Mouse (Mus musculus) cerebellum, adult 2 months (tissue): ENCODE results near the gene Ispd. TPM values are rescaled to one million over a fixed set of nuclear protein-coding genes. Genes with fewer than 3 reads are reported as not detected.

Experiments used
- DNase-seq, 2 experiments: peaks; one replicate each; pipeline ENCODE4 v3.0.0; 2021
- H3K27ac ChIP-seq: fragments of 200-500 bp; 2 replicates; pipeline ENCODE4 v1.5.1; 2012; ENCODE audit warnings: low read length, control low read depth, inconsistent platforms; ENCODE audit not compliant: insufficient read depth
- H3K27me3 ChIP-seq: fragments of 200-500 bp; 2 replicates; pipeline ENCODE4 v1.6.1; 2012; ENCODE audit warnings: inconsistent platforms, mild to moderate bottlenecking, low read length, moderate library complexity; ENCODE audit not compliant: control insufficient read depth, insufficient read depth
- H3K4me1 ChIP-seq: fragments of 200-500 bp; 2 replicates; pipeline ENCODE4 v1.6.1; 2011; ENCODE audit warnings: low read length; ENCODE audit not compliant: control insufficient read depth, insufficient read depth
- H3K4me3 ChIP-seq: fragments of 200-500 bp; replicated peaks from 2 replicates; pipeline ENCODE3; 2011; ENCODE audit warnings: mild to moderate bottlenecking, low read depth, low read length, control low read depth; ENCODE audit not compliant: insufficient read depth
- CTCF ChIP-seq: fragments of 200-500 bp; IDR thresholded peaks from 2 replicates; pipeline ENCODE4 v1.5.1; 2011; ENCODE audit warnings: low read depth, mild to moderate bottlenecking, control low read depth, low read length, moderate library complexity, borderline replicate concordance; ENCODE audit not compliant: insufficient read depth
- POLR2A ChIP-seq: fragments of 200-500 bp; IDR thresholded peaks from 2 replicates; pipeline ENCODE4 v1.6.1; 2011; ENCODE audit warnings: low read length, control low read depth, borderline replicate concordance; ENCODE audit not compliant: insufficient read depth
- WGBS: fragments of 180-500 bp; shearing (Covaris S2); methylation state at CpG from one replicate; pipeline ENCODE4 v1.1.7; 2018; 5-methylcytosine and 5-hydroxymethylcytosine counted together
- polyA plus RNA-seq: library from polyadenylated mRNA; depleted of rRNA; stranded (reverse); fragments of >200 nt; gene quantifications from 2 replicates; pipeline ENCODE4 v1.2.3, GENCODE M21; 2012

The Ispd gene
- polyA plus RNA-seq, 1 experiment = 6.6 TPM

GRCm38 (mm10) chr12:36436956-36437355 is 55.7 kb downstream of the Ispd start:
- Histone ChIP-seq H3K27me3 (no peaks in the 10 kb centered on the region), H3K4me1 (no peaks in the 10 kb centered on the region), H3K4me3 (no peak overlapping the region), H3K27ac (no peak overlapping the region)
- TF ChIP-seq CTCF (no peak), POLR2A (no peak)
- 93% methylated on average over 5 of the region's 5 CpGs for WGBS
- no peak for DNase-seq

DNA sequence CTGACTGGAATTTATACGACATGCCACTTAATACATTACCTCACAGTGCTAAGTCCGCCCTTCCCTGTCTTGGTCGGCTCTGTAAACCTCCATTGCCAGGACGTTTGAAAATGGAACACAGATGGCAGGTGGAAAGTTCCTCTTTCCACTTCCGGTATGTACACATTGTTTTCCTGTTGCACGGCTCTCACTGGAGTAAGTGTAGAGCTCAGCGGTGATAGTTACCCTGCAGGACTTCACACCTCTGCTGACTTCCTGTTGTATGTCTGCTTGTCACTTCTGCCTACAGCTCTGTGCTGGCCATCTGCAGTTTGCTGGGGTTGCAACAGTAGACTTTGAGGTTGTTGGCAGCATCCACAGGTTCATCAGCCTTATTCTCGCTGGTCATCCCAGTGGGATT is 58.1 kb downstream of the Ispd start:
- TF ChIP-seq POLR2A (no peak), CTCF (no peak)
- WGBS = 71% methylated on average over 8 of the region's 8 CpGs
- no peak overlapping the region for H3K4me3 ChIP-seq
- H3K27ac ChIP-seq = no peak overlapping the region
- DNase-seq = no peak
- no peaks in the 10 kb centered on the region for H3K27me3 ChIP-seq
- H3K4me1 ChIP-seq = no peaks in the 10 kb centered on the region

GRCm38 (mm10) chr12:36456002-36456401 is 74.8 kb downstream of the Ispd start:
- DNase-seq = no peak
- Histone ChIP-seq H3K4me1 (no peaks in the 10 kb centered on the region), H3K27ac (no peak overlapping the region)

DNA sequence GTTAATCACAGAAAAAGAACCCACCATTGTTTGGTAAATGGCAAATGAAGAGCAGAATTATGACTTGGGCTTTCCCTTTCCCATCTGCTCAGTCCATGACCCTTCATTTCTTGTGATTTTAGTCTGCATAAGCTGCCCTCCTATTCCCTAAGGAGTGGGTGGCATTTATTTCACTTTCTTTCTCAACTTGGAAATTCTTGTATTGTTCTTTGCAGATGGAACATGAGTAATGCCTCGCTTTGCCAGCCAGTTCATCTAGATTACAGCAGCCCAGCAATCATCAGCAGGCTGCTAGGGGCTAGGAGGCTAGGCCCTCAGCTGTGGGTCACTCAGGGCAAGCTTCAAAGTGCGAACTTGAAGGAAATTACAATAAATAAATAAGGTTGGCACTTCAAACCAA is 76.5 kb downstream of the Ispd start:
- H3K4me3 ChIP-seq = no peak overlapping the region
- TF ChIP-seq POLR2A (no peak), CTCF (no peak)
- WGBS = 82% methylated on average over 2 of the region's 2 CpGs
- H3K4me1 ChIP-seq = no peaks in the 10 kb centered on the region
- no peak for DNase-seq
- no peaks in the 10 kb centered on the region for H3K27me3 ChIP-seq
- no peak overlapping the region for H3K27ac ChIP-seq

More at GRCm38 (mm10) chr12:36456002-36456401, 74.8 kb downstream of the Ispd start:
- TF ChIP-seq CTCF = no peak
- no peak for TF ChIP-seq POLR2A
- 86% methylated on average over 3 of the region's 3 CpGs for WGBS
- Histone ChIP-seq H3K27me3 (no peaks in the 10 kb centered on the region), H3K4me3 (no peak overlapping the region)

- DNase-seq = no peak
- TF ChIP-seq CTCF = no peak
- no peak for TF ChIP-seq POLR2A
- Histone ChIP-seq H3K27me3 (no peaks in the 10 kb centered on the region), H3K4me1 (no peaks in the 10 kb centered on the region), H3K4me3 (no peak overlapping the region), H3K27ac (no peak overlapping the region)
- WGBS = 86% methylated on average over 6 of the region's 6 CpGs
These were observed 87.2 kb downstream of the Ispd start for GRCm38 (mm10) chr12:36468325-36469044.

DNA sequence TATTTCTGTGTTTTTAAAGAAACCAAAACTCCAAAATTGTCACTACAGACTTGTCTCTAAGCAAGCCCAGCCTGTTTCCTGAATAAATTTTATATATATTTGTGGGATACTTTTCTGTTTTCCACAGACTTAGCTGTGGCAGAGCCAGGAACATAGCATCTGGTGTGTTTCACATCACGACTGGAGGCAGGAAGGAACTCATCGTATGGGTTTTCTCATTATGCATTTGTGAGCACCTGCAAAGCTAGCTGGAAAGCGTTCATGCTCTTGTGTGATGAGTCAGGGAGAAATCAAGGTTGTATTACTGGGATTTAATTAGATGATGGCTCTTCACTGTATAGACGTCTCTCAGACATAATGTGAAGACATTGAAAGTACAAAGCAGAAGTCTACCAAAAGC is 90.2 kb downstream of the Ispd start:
- H3K4me3 ChIP-seq = no peak overlapping the region
- 68% methylated on average over 4 of the region's 4 CpGs for WGBS
- TF ChIP-seq POLR2A = no peak
- no peak for TF ChIP-seq CTCF
- H3K27me3 ChIP-seq = no peaks in the 10 kb centered on the region
- no peak for DNase-seq
- no peak overlapping the region for H3K27ac ChIP-seq
- no peaks in the 10 kb centered on the region for H3K4me1 ChIP-seq

GRCm38 (mm10) chr12:36474171-36474570 is 92.9 kb downstream of the Ispd start:
- Histone ChIP-seq H3K27me3 (no peaks in the 10 kb centered on the region), H3K4me1 (no peaks in the 10 kb centered on the region), H3K4me3 (no peak overlapping the region), H3K27ac (no peak overlapping the region)
- WGBS = 89% methylated on average over 3 of the region's 3 CpGs
- no peak for DNase-seq
- TF ChIP-seq CTCF (no peak), POLR2A (no peak)

DNA sequence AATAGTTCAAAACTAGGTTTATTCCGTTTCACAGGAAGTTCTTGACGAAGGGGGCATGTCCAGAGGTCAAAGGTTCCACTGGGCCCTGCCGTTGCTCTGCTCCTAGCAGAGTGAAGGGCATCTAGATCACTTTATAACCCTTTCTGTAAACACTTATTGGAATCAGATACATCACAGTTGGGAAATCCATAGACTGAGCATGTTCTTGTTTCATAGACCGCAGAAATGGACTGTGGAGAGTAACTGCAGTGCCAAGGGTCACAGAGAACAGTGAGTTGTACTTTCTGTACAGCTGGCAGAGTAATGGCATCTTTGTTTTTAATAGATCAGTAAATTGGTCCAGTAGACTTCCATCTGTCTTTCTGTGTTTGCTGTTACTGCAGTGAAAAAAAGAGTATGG is 94.0 kb downstream of the Ispd start:
- WGBS = 85% methylated on average over 4 of the region's 4 CpGs
- DNase-seq = no peak
- Histone ChIP-seq H3K4me3 (no peak overlapping the region), H3K27ac (no peak overlapping the region), H3K27me3 (no peaks in the 10 kb centered on the region), H3K4me1 (no peaks in the 10 kb centered on the region)
- no peak for TF ChIP-seq POLR2A

DNA sequence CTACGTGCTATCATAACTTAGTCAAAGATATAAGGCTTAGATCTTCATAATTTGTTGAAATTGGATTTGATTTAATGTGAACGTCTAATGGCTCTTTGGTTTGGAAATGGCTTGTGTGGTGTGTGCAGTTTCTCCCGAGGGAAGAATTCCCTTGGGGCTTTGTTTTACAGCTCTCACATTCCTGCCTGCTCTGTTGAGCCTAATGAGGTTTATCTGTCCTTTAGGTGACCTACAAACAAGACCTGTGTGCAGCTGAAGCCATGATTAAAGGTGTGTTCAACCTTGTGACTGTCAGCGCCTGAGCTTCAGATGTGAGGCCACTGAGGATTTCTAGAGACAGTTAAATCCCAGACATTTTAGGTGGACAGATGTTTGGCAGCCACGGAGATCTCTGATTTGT is 95.2 kb downstream of the Ispd start:
- Histone ChIP-seq H3K27ac (no peak overlapping the region), H3K4me3 (no peak overlapping the region), H3K4me1 (no peaks in the 10 kb centered on the region), H3K27me3 (no peaks in the 10 kb centered on the region)
- WGBS = 81% methylated on average over 5 of the region's 5 CpGs
- TF ChIP-seq CTCF = no peak
- no peak for TF ChIP-seq POLR2A
- no peak for DNase-seq
